Mouse (Mus musculus): ENCODE measurements around the gene H2-Q7.
"Not testable (repeated sequence)": the region's sequence is repeated elsewhere in the genome, so short reads cannot be mapped to it uniquely, and the experiment has no call there.

Gene H2-Q7

GRCm38 (mm10) chr17:35435577-35435976, 3.4 kb upstream of the H2-Q7 start:
- not testable (repeated sequence) for DNase-seq (ENCODE audit: low spot score in 2 of 2)

- DNase-seq (ENCODE audit: low spot score in 2 of 2), result not testable (repeated sequence)
Measured at GRCm38 (mm10) chr17:35437386-35437936, 1.5 kb upstream of the H2-Q7 start.

- DNase-seq (ENCODE audit: low spot score in 2 of 2), result not testable (repeated sequence)
Measured at GRCm38 (mm10) chr17:35438395-35438794, 560 bp upstream of the H2-Q7 start.

GRCm38 (mm10) chr17:35439295-35439747, 366 bp downstream of the H2-Q7 start:
- DNase-seq (ENCODE audit: low spot score in 2 of 2), result not testable (repeated sequence)

- DNase-seq (ENCODE audit: low spot score in 2 of 2), result not testable (repeated sequence)
Measured at GRCm38 (mm10) chr17:35439925-35440645, 1.1 kb downstream of the H2-Q7 start.

GRCm38 (mm10) chr17:35442376-35442775, 3.4 kb downstream of the H2-Q7 start:
- not testable (repeated sequence) for DNase-seq (ENCODE audit: low spot score in 2 of 2)

GRCm38 (mm10) chr17:35444510-35444909, 5.6 kb downstream of the H2-Q7 start:
- not testable (repeated sequence) for DNase-seq (ENCODE audit: low spot score in 2 of 2)

GRCm38 (mm10) chr17:35458247-35458646, 19.3 kb downstream of the H2-Q7 start:
- not testable (repeated sequence) for DNase-seq (ENCODE audit: low spot score in 2 of 2)

- not testable (repeated sequence) for DNase-seq (ENCODE audit: low spot score in 2 of 2)
Measured at GRCm38 (mm10) chr17:35460513-35461341, 21.8 kb downstream of the H2-Q7 start.

- not testable (repeated sequence) for DNase-seq (ENCODE audit: low spot score in 2 of 2)
Measured at GRCm38 (mm10) chr17:35465651-35466050, 26.7 kb downstream of the H2-Q7 start.

- not testable (repeated sequence) for DNase-seq (ENCODE audit: low spot score in 2 of 2)
Measured at GRCm38 (mm10) chr17:35468936-35469335, 30.0 kb downstream of the H2-Q7 start.

GRCm38 (mm10) chr17:35469842-35470751, 31.1 kb downstream of the H2-Q7 start, which contains the start of gene H2-Q10:
Gene H2-Q10 (plus strand): TSS chr17:35470089.
- no peak for DNase-seq (ENCODE audit: low spot score in 2 of 2)

GRCm38 (mm10) chr17:35484066-35484465, 45.1 kb downstream of the H2-Q7 start:
- DNase-seq (ENCODE audit: low spot score in 2 of 2), result peak in 1 of 2 experiments; percentile 52

- DNase-seq (ENCODE audit: low spot score in 2 of 2), result no peak
Measured at GRCm38 (mm10) chr17:35485702-35486101, 46.7 kb downstream of the H2-Q7 start.

- no peak for DNase-seq (ENCODE audit: low spot score in 2 of 2)
Measured at GRCm38 (mm10) chr17:35486726-35487125, 47.8 kb downstream of the H2-Q7 start.

- DNase-seq (ENCODE audit: low spot score in 2 of 2), result no peak
Measured at GRCm38 (mm10) chr17:35488041-35488440, 49.1 kb downstream of the H2-Q7 start.

GRCm38 (mm10) chr17:35490320-35490719, 51.4 kb downstream of the H2-Q7 start:
- DNase-seq (ENCODE audit: low spot score in 2 of 2), result no peak
